Comparison of ENCODE assay signal across 22 mouse cellular contexts in genomic region chr6:19547589-19547988, GRCm38 (mm10).
DNase-seq lines count a peak whose midpoint lies in the region; ATAC-seq and TF ChIP-seq lines count a peak whose summit lies in the region.
"Had no signal": no experiment of that assay in that cellular context is flagged by ENCODE, and none has a peak within 500 bp of the region (broad histone marks: within the 10 kb centered on the region; RNA-seq: fewer than 3 reads in every experiment).

No protein-coding gene starts in this region.

- H3K9ac ChIP-seq in forebrain, embryonic 13.5 days, result no peak overlapping the region
- no peak overlapping the region for H3K9ac ChIP-seq in forebrain, embryonic 12.5 days
- H3K9ac ChIP-seq: heart, embryonic 15.5 days; hindbrain, embryonic 14.5 days had no signal

- WGBS in forebrain, embryonic 13.5 days, result 91% methylated on average over 1 of the region's 1 CpGs
- 93% methylated on average over 1 of the region's 1 CpGs for WGBS in forebrain, embryonic 12.5 days

- intact Hi-C loops in left cerebral cortex, postnatal 4 days (cut with DNase I), result no loop called here
- intact Hi-C loops in left cerebral cortex, adult 2 months (cut with DNase I), result no loop called here

- no peaks in the 10 kb centered on the region for H3K27me3 ChIP-seq in forebrain, embryonic 13.5 days
- H3K27me3 ChIP-seq in forebrain, embryonic 12.5 days, result no peaks in the 10 kb centered on the region
- H3K27me3 ChIP-seq: heart, embryonic 15.5 days had no signal

- no peak for TF ChIP-seq CTCF in left cerebral cortex, adult 2 months (IDR thresholded peaks at IDR 0.05)

- H3K27ac ChIP-seq in forebrain, embryonic 13.5 days, result no peak overlapping the region
- H3K27ac ChIP-seq in forebrain, embryonic 12.5 days, result no peak overlapping the region
- no peak overlapping the region for H3K27ac ChIP-seq in left cerebral cortex, adult 2 months
- H3K27ac ChIP-seq: embryonic facial prominence, embryonic 10.5 days; heart, adult 2 months; heart, embryonic 15.5 days; hindbrain, embryonic 14.5 days had no signal

- no peak overlapping the region for H3K4me2 ChIP-seq in forebrain, embryonic 13.5 days
- H3K4me2 ChIP-seq in forebrain, embryonic 12.5 days, result no peak overlapping the region
- H3K4me2 ChIP-seq: heart, embryonic 11.5 days; heart, embryonic 15.5 days; hindbrain, embryonic 14.5 days had no signal

- no peak for DNase-seq in cerebellum, adult 11 months
- DNase-seq in left cerebral cortex, postnatal 4 days, result peak; percentile 2
- DNase-seq in left cerebral cortex, adult 2 months (ENCODE audit: extremely low spot score in 1 of 2, low spot score in 2 of 2), result no peak
- peak; percentile 33 to 47 for DNase-seq in cerebellum, postnatal 25 days
- DNase-seq in frontal cortex, adult 2 months (ENCODE audit: extremely low spot score in 1 of 2, low spot score in 1 of 2), result no peak
- DNase-seq: adrenal gland, adult 8-10 months; adrenal gland, postnatal 36 days; B cell, adult 2 months; gastrocnemius, postnatal 14 days; heart, adult 2 months; heart, postnatal 14 days; kidney, adult 2 months had no signal

- H3K4me1 ChIP-seq in forebrain, embryonic 13.5 days, result no peaks in the 10 kb centered on the region
- no peaks in the 10 kb centered on the region for H3K4me1 ChIP-seq in forebrain, embryonic 12.5 days
- H3K4me1 ChIP-seq: embryonic facial prominence, embryonic 10.5 days; heart, embryonic 15.5 days had no signal

- no peaks in the 10 kb centered on the region for H3K9me3 ChIP-seq in forebrain, embryonic 13.5 days (replicated peaks)
- H3K9me3 ChIP-seq in forebrain, embryonic 12.5 days, result no peaks in the 10 kb centered on the region
- H3K9me3 ChIP-seq: embryonic facial prominence, embryonic 10.5 days; G1E; heart, embryonic 15.5 days had no signal

- no peak overlapping the region for H3K4me3 ChIP-seq in forebrain, embryonic 13.5 days
- H3K4me3 ChIP-seq in forebrain, embryonic 12.5 days (replicated peaks), result no peak overlapping the region
- no peak overlapping the region for H3K4me3 ChIP-seq in left cerebral cortex, adult 2 months
- H3K4me3 ChIP-seq: embryonic facial prominence, embryonic 10.5 days; heart, adult 2 months; heart, embryonic 15.5 days had no signal

- peak; percentile 73 for ATAC-seq in cerebellum, adult (ENCODE audit: insufficient number of reproducible peaks, low FRiP score, low TSS enrichment)
- ATAC-seq in forebrain, embryonic 13.5 days, result 0 out of 2 replicates have a peak, but pooled peaks have one; percentile 13
- ATAC-seq in forebrain, embryonic 12.5 days (ENCODE audit: low FRiP score), result no peak
- ATAC-seq: CD4-positive, CD25-positive, alpha-beta regulatory T cell, adult 4 months; intestine, embryonic 16.5 days had no signal

- H3K36me3 ChIP-seq in forebrain, embryonic 13.5 days (ENCODE audit: poor library complexity, severe bottlenecking), result no peaks in the 10 kb centered on the region
- no peaks in the 10 kb centered on the region for H3K36me3 ChIP-seq in forebrain, embryonic 12.5 days (replicated peaks)
- H3K36me3 ChIP-seq: embryonic facial prominence, embryonic 10.5 days; G1E; heart, embryonic 15.5 days had no signal

Comparison
In these comparisons a context has a peak if more than half of its experiments do, and no peak if none do; other contexts are left out.
1. DNase-seq: peak in left cerebral cortex, postnatal 4 days (single experiment) and cerebellum, postnatal 25 days (2 of 2); none in cerebellum, adult 11 months (single experiment), left cerebral cortex, adult 2 months (0 of 2) and frontal cortex, adult 2 months (0 of 2).